17 mouse cellular contexts compared by ENCODE assay signal in genomic region chr2:93177668-93178312, GRCm38 (mm10). TPM values are rescaled to one million over a fixed set of nuclear protein-coding genes. Genes with fewer than 3 reads are reported as not detected.
DNase-seq lines count a peak whose midpoint lies in the region; ATAC-seq lines count a peak whose summit lies in the region.
"Had no signal": no experiment of that assay in that cellular context is flagged by ENCODE, and none has a peak within 500 bp of the region (broad histone marks: within the 10 kb centered on the region; RNA-seq: fewer than 3 reads in every experiment).

No protein-coding gene starts in this region.

- H3K9ac ChIP-seq in forebrain, embryonic 16.5 days (replicated peaks; ENCODE audit: low read depth, low read length), result no peak overlapping the region
- no peak overlapping the region for H3K9ac ChIP-seq in midbrain, embryonic 12.5 days (replicated peaks)
- H3K9ac ChIP-seq in neural tube, embryonic 15.5 days (replicated peaks), result no peak overlapping the region
- H3K9ac ChIP-seq: heart, embryonic 15.5 days; limb, embryonic 12.5 days; liver, postnatal 0 days had no signal

- peaks cover 43% of the 10 kb centered on the region for H3K4me1 ChIP-seq in forebrain, embryonic 16.5 days (replicated peaks; ENCODE audit: control insufficient read depth, insufficient read depth, low read length)
- peaks cover 74% of the 10 kb centered on the region for H3K4me1 ChIP-seq in midbrain, embryonic 12.5 days
- H3K4me1 ChIP-seq in neural tube, embryonic 15.5 days, result peaks cover 69% of the 10 kb centered on the region

- H3K4me2 ChIP-seq in forebrain, embryonic 16.5 days (ENCODE audit: low read length), result no peak overlapping the region
- H3K4me2 ChIP-seq in midbrain, embryonic 12.5 days (replicated peaks), result peak overlapping the region; percentile 31; the same call in 1 of the 2 replicates
- H3K4me2 ChIP-seq in neural tube, embryonic 15.5 days, result no peak overlapping the region
- H3K4me2 ChIP-seq: heart, embryonic 15.5 days had no signal

- H3K36me3 ChIP-seq in forebrain, embryonic 16.5 days (ENCODE audit: control insufficient read depth, insufficient read depth), result no peaks in the 10 kb centered on the region
- H3K36me3 ChIP-seq in midbrain, embryonic 12.5 days, result no peaks in the 10 kb centered on the region
- no peaks in the 10 kb centered on the region for H3K36me3 ChIP-seq in neural tube, embryonic 15.5 days
- H3K36me3 ChIP-seq: heart, embryonic 15.5 days; limb, embryonic 12.5 days had no signal

- no peak overlapping the region for H3K4me3 ChIP-seq in forebrain, embryonic 16.5 days (replicated peaks; ENCODE audit: low read length)
- no peak overlapping the region for H3K4me3 ChIP-seq in midbrain, embryonic 12.5 days
- no peak overlapping the region for H3K4me3 ChIP-seq in neural tube, embryonic 15.5 days (replicated peaks)
- H3K4me3 ChIP-seq: erythroblast, embryonic 14.5 days; gastrocnemius, adult 2 months; heart, embryonic 15.5 days had no signal

- no peaks in the 10 kb centered on the region for H3K9me3 ChIP-seq in forebrain, embryonic 16.5 days (ENCODE audit: control insufficient read depth, low read length)
- H3K9me3 ChIP-seq in midbrain, embryonic 12.5 days, result no peaks in the 10 kb centered on the region
- no peaks in the 10 kb centered on the region for H3K9me3 ChIP-seq in neural tube, embryonic 15.5 days (replicated peaks)
- H3K9me3 ChIP-seq: heart, embryonic 15.5 days; limb, embryonic 12.5 days had no signal

- WGBS in forebrain, embryonic 16.5 days, result 62% methylated on average over 20 of the region's 20 CpGs
- WGBS in midbrain, embryonic 12.5 days, result 74% methylated on average over 20 of the region's 20 CpGs
- WGBS in neural tube, embryonic 15.5 days, result 55% methylated on average over 20 of the region's 20 CpGs

- peak; percentile 51 for DNase-seq in retina, postnatal 1 day
- no peak for DNase-seq in retina, embryonic 14.5 days (ENCODE audit: low spot score)
- DNase-seq in left cerebral cortex, adult 18-20 months (ENCODE audit: low spot score in 2 of 2), result no peak
- no peak for DNase-seq in cerebellum, postnatal 4 days (ENCODE audit: low spot score in 2 of 2)
- DNase-seq in gastrocnemius, postnatal 4 days (ENCODE audit: low spot score in 2 of 2), result no peak
- DNase-seq: B cell, adult 2 months; cerebellum, adult 11-12 months; gastrocnemius, adult 2 months had no signal

- ATAC-seq in forebrain, embryonic 16.5 days, result peak; percentile 23
- ATAC-seq in midbrain, embryonic 12.5 days (ENCODE audit: low FRiP score, low read depth), result no peak
- ATAC-seq in neural tube, embryonic 15.5 days (ENCODE audit: low FRiP score), result 0 out of 2 replicates have a peak, but pooled peaks have one; percentile 16
- ATAC-seq: inflammation-experienced regulatory T-cells, adult 6 months; liver, postnatal 0 days had no signal

- peak overlapping the region; percentile 71; the same call in 1 of the 2 replicates for H3K27ac ChIP-seq in forebrain, embryonic 16.5 days (ENCODE audit: low read length)
- peak overlapping the region; percentile 93 for H3K27ac ChIP-seq in midbrain, embryonic 12.5 days (replicated peaks)
- H3K27ac ChIP-seq in neural tube, embryonic 15.5 days (replicated peaks), result 0 out of 2 replicates have a peak overlapping the region, but pooled peaks have one; percentile 18
- H3K27ac ChIP-seq: gastrocnemius, adult 2 months; heart, embryonic 15.5 days; kidney, postnatal 0 days; limb, embryonic 12.5 days had no signal

- no peaks in the 10 kb centered on the region for H3K27me3 ChIP-seq in forebrain, embryonic 16.5 days (replicated peaks; ENCODE audit: control insufficient read depth, insufficient read depth, low read length)
- H3K27me3 ChIP-seq in midbrain, embryonic 12.5 days, result peaks cover 27% of the 10 kb centered on the region
- H3K27me3 ChIP-seq in neural tube, embryonic 15.5 days (replicated peaks), result 0 out of 2 replicates have a peak, but pooled peaks cover 6% of the 10 kb centered on the region

RNA-seq across cellular contexts. Expression of gene Trp53i11, which starts 9.6 kb away (rescaled TPM):
- 107 and 110 TPM in 2 replicates for polyA plus RNA-seq in forebrain, embryonic 16.5 days (2015; fragmentation: Nextera tagmentation; extraction: Ambion mirVana)
- 142 and 172 TPM in 2 replicates for polyA plus RNA-seq in midbrain, embryonic 12.5 days (2016; fragmentation: Nextera tagmentation; extraction: Ambion mirVana)
- 55.6 and 67.3 TPM in 2 replicates for polyA plus RNA-seq in neural tube, embryonic 15.5 days (2015; fragmentation: Nextera tagmentation; extraction: Ambion mirVana)
- total RNA-seq in left cerebral cortex, adult 18-20 months (2021), result 100 to 1,000 TPM; 112 to 128 TPM
- 10 to 100 TPM; 39.8 to 40.1 TPM for total RNA-seq in gastrocnemius, postnatal 4 days (2021)

Comparison
In these comparisons a context has a peak if more than half of its experiments do, and no peak if none do; other contexts are left out.
1. H3K27ac ChIP-seq: peak in every context shown above with its lines; median percentile 93 in midbrain, embryonic 12.5 days; 71 in forebrain, embryonic 16.5 days; 18 in neural tube, embryonic 15.5 days.